Comparison of ENCODE assay signal across 29 mouse cellular contexts in the genomic region with DNA sequence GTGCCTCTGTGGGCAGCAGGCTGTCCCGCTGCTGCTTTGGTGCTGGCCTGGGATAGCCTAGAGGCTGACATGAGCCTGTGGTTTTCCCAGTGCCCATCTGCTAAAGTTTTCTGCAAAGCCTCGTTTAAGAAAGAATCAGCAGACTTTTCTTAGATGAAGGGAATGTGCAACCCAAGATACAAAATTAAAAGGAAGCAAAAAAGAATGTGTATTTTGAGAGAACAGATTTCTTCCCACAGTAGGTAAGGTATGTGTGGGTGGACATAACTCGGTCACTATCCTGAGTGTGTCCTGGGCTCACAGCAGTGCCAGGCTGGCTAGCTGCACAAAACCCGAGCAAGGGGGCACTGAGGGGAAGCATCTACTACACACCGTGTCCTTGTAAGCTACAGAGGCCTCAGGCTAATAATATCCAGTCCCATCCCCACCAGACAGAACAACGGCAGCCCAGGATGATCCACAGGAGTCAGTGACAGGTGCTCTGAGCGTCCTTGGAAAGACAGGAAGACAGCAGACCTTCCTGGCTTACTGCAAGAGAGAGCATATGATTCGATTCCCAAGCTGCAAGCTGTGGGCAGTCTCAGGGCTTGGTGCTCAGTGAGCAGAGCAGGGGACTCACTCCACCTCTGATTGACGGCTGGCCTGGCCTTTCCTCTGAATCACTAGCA.
DNase-seq lines count a peak whose midpoint lies in the region; ATAC-seq and TF ChIP-seq lines count a peak whose summit lies in the region.
"Had no signal": no experiment of that assay in that cellular context is flagged by ENCODE, and none has a peak within 500 bp of the region (broad histone marks: within the 10 kb centered on the region; RNA-seq: fewer than 3 reads in every experiment).

No protein-coding gene starts in this region.

- peak; percentile 34 for ATAC-seq in frontal cortex, adult (ENCODE audit: low TSS enrichment)
- ATAC-seq in liver, postnatal 0 days, result no peak
- ATAC-seq: forebrain, embryonic 15.5 days; hindbrain, embryonic 16.5 days; intestine, embryonic 15.5 days had no signal

- TF ChIP-seq EP300 in liver, postnatal 0 days (IDR thresholded peaks at IDR 0.05; ENCODE audit: low read depth), result no peak

- peak overlapping the region; percentile 61 for H3K27ac ChIP-seq in cortical plate, adult 2 months (ENCODE audit: insufficient read depth, low read length)
- no peak overlapping the region for H3K27ac ChIP-seq in liver, postnatal 0 days (ENCODE audit: low read depth)
- H3K27ac ChIP-seq: embryonic facial prominence, embryonic 12.5 days; forebrain, embryonic 15.5 days; heart, embryonic 13.5 days; intestine, embryonic 15.5 days; limb, embryonic 12.5 days; liver, embryonic 15.5 days; lung, embryonic 15.5 days; midbrain, embryonic 12.5 days; neural tube, embryonic 13.5 days had no signal

- H3K27me3 ChIP-seq in liver, postnatal 0 days (ENCODE audit: insufficient read depth, low read length), result no peaks in the 10 kb centered on the region
- H3K27me3 ChIP-seq: embryonic facial prominence, embryonic 12.5 days; forebrain, embryonic 15.5 days; intestine, embryonic 15.5 days; limb, embryonic 12.5 days; liver, embryonic 15.5 days; lung, embryonic 15.5 days; midbrain, embryonic 12.5 days; neural tube, embryonic 13.5 days had no signal

- no peak overlapping the region for H3K9ac ChIP-seq in liver, postnatal 0 days (replicated peaks)
- H3K9ac ChIP-seq: embryonic facial prominence, embryonic 12.5 days; forebrain, embryonic 15.5 days; heart, embryonic 13.5 days; intestine, embryonic 15.5 days; limb, embryonic 12.5 days; liver, embryonic 15.5 days; lung, embryonic 15.5 days; midbrain, embryonic 12.5 days; neural tube, embryonic 13.5 days had no signal

- peaks cover 28% of the 10 kb centered on the region for H3K4me1 ChIP-seq in cortical plate, adult 2 months (ENCODE audit: control insufficient read depth, insufficient read depth, low read length)
- no peaks in the 10 kb centered on the region for H3K4me1 ChIP-seq in liver, postnatal 0 days (ENCODE audit: insufficient read depth)
- H3K4me1 ChIP-seq: embryonic facial prominence, embryonic 12.5 days; intestine, embryonic 15.5 days; liver, embryonic 15.5 days; lung, embryonic 15.5 days had no signal

- no peak overlapping the region for H3K4me2 ChIP-seq in liver, postnatal 0 days (ENCODE audit: low read depth, low read length)
- H3K4me2 ChIP-seq: embryonic facial prominence, embryonic 12.5 days; forebrain, embryonic 15.5 days; heart, embryonic 13.5 days; intestine, embryonic 15.5 days; limb, embryonic 12.5 days; liver, embryonic 15.5 days; lung, embryonic 15.5 days; midbrain, embryonic 12.5 days; neural tube, embryonic 13.5 days had no signal

- H3K9me3 ChIP-seq in liver, postnatal 0 days (ENCODE audit: low read length), result no peaks in the 10 kb centered on the region
- H3K9me3 ChIP-seq: embryonic facial prominence, embryonic 12.5 days; forebrain, embryonic 15.5 days; heart, embryonic 13.5 days; intestine, embryonic 15.5 days; limb, embryonic 12.5 days; liver, embryonic 15.5 days; lung, embryonic 15.5 days; midbrain, embryonic 12.5 days; neural tube, embryonic 13.5 days had no signal

- no peaks in the 10 kb centered on the region for H3K36me3 ChIP-seq in liver, postnatal 0 days (replicated peaks; ENCODE audit: insufficient read depth, low read length)
- H3K36me3 ChIP-seq: embryonic facial prominence, embryonic 12.5 days; forebrain, embryonic 15.5 days; heart, embryonic 13.5 days; intestine, embryonic 15.5 days; limb, embryonic 12.5 days; liver, embryonic 15.5 days; lung, embryonic 15.5 days; midbrain, embryonic 12.5 days; neural tube, embryonic 13.5 days had no signal

- TF ChIP-seq CTCF in cortical plate, adult 2 months (IDR thresholded peaks at IDR 0.05; ENCODE audit: extremely low read depth, insufficient read depth, low read length), result no peak
- no peak for TF ChIP-seq CTCF in liver, postnatal 0 days (IDR thresholded peaks at IDR 0.05; ENCODE audit: low read depth)

- no peak for TF ChIP-seq POLR2A in cortical plate, adult 2 months (IDR thresholded peaks at IDR 0.05; ENCODE audit: extremely low read depth, insufficient read depth, low read length)

- 61% methylated on average over 9 of the region's 9 CpGs for WGBS in liver, postnatal 0 days (ENCODE audit: insufficient replicate concordance)

- no peak overlapping the region for H3K4me3 ChIP-seq in cortical plate, adult 2 months (ENCODE audit: insufficient read depth, low read length)
- H3K4me3 ChIP-seq in liver, postnatal 0 days (ENCODE audit: low read depth, low read length), result no peak overlapping the region
- H3K4me3 ChIP-seq: embryonic facial prominence, embryonic 12.5 days; forebrain, embryonic 15.5 days; heart, embryonic 13.5 days; intestine, embryonic 15.5 days; limb, embryonic 12.5 days; liver, embryonic 15.5 days; lung, embryonic 15.5 days; midbrain, embryonic 12.5 days; neural tube, embryonic 13.5 days had no signal

- DNase-seq in frontal cortex, postnatal 10 days (ENCODE audit: low spot score in 2 of 2), result no peak
- DNase-seq in NIH3T3 (ENCODE audit: low read depth), result peak; percentile 34
- DNase-seq in cerebellum, adult 8-10 months, result peak; percentile 47
- no peak for DNase-seq in liver, postnatal 0 days
- no peak for DNase-seq in thymus, postnatal 0 days (ENCODE audit: low spot score)
- DNase-seq: adrenal gland, adult 8-10 months; B cell, adult 2 months; embryo, embryonic 11 days; gastrocnemius, postnatal 10 days; heart, postnatal 10 days; kidney, adult 2 months; kidney, postnatal 36 days; layer of hippocampus, postnatal 36 days; lung, postnatal 36 days; retina, postnatal 1 day; right cerebral cortex, postnatal 14 days; thymus, postnatal 14 days had no signal

Comparison
In these comparisons a context has a peak if more than half of its experiments do, and no peak if none do; other contexts are left out.
1. DNase-seq: peak in NIH3T3 (single experiment) and cerebellum, adult 8-10 months (single experiment); none in frontal cortex, postnatal 10 days (0 of 2), liver, postnatal 0 days (single experiment) and thymus, postnatal 0 days (single experiment).